ENCODE assay signal across 10 mouse cellular contexts in genomic region chrX:7764657-7765280, GRCm38 (mm10). TPM values are rescaled to one million over a fixed set of nuclear protein-coding genes. Genes with fewer than 3 reads are reported as not detected.
A peak's percentile ranks its signal among the peaks of the same experiment; 100 is the strongest.
DNase-seq lines count a peak whose midpoint lies in the region; ATAC-seq and TF ChIP-seq lines count a peak whose summit lies in the region.
"Had no signal": no experiment of that assay in that cellular context is flagged by ENCODE, and none has a peak within 500 bp of the region (broad histone marks: within the 10 kb centered on the region; RNA-seq: fewer than 3 reads in every experiment).

No protein-coding gene starts in this region.

- no peak for ATAC-seq in hindbrain, embryonic 13.5 days (ENCODE audit: low FRiP score)
- no peak for ATAC-seq in midbrain, embryonic 13.5 days
- no peak for ATAC-seq in megakaryocyte-erythroid progenitor cell, adult 5-6 weeks (replicated peaks; ENCODE audit: low FRiP score, low TSS enrichment, poor library complexity, severe bottlenecking)

- peak overlapping the region; percentile 78 for H3K9ac ChIP-seq in hindbrain, embryonic 13.5 days
- peak overlapping the region; percentile 75 for H3K9ac ChIP-seq in midbrain, embryonic 13.5 days (replicated peaks)

- H3K4me1 ChIP-seq in kidney, adult 2 months (ENCODE audit: control insufficient read depth, insufficient read depth, low read length) = peaks cover 3% of the 10 kb centered on the region; the same call in 1 of the 2 replicates
- peaks cover 30% of the 10 kb centered on the region for H3K4me1 ChIP-seq in hindbrain, embryonic 13.5 days (replicated peaks)
- peaks cover 27% of the 10 kb centered on the region for H3K4me1 ChIP-seq in midbrain, embryonic 13.5 days (replicated peaks)

- H3K27me3 ChIP-seq in kidney, adult 2 months (replicated peaks; ENCODE audit: control insufficient read depth, insufficient read depth, low read length) = no peaks in the 10 kb centered on the region
- no peaks in the 10 kb centered on the region for H3K27me3 ChIP-seq in hindbrain, embryonic 13.5 days
- H3K27me3 ChIP-seq in midbrain, embryonic 13.5 days = no peaks in the 10 kb centered on the region
- H3K27me3 ChIP-seq: Patski had no signal

- no peak for DNase-seq in kidney, adult 2 months
- no peak for DNase-seq in kidney, postnatal 10 days
- peak; percentile 92 for DNase-seq in ZHBTc4 (ENCODE audit: low read depth, low spot score)
- DNase-seq in cerebellum, adult 11 months = no peak
- DNase-seq in layer of hippocampus, adult 18-20 months (ENCODE audit: low spot score in 2 of 2) = no peak

- TF ChIP-seq CTCF in kidney, adult 2 months (conservative IDR thresholded peaks at IDR 0.05; ENCODE audit: insufficient read depth, insufficient read length, low read depth, low read length) = no peak

- WGBS in kidney, adult 2 months = 28% methylated on average over 9 of the region's 9 CpGs
- WGBS in hindbrain, embryonic 13.5 days = 10% methylated on average over 9 of the region's 9 CpGs
- 18% methylated on average over 9 of the region's 9 CpGs for WGBS in midbrain, embryonic 13.5 days

- TF ChIP-seq POLR2A in kidney, adult 2 months (IDR thresholded peaks at IDR 0.05; ENCODE audit: low read depth, low read length) = no peak

- no peaks in the 10 kb centered on the region for H3K9me3 ChIP-seq in hindbrain, embryonic 13.5 days
- no peaks in the 10 kb centered on the region; the same call in 1 of the 2 replicates for H3K9me3 ChIP-seq in midbrain, embryonic 13.5 days

- no peaks in the 10 kb centered on the region for H3K36me3 ChIP-seq in kidney, adult 2 months (ENCODE audit: control insufficient read depth, insufficient read depth, low read length)
- H3K36me3 ChIP-seq in hindbrain, embryonic 13.5 days = peaks cover 26% of the 10 kb centered on the region
- peaks cover 23% of the 10 kb centered on the region for H3K36me3 ChIP-seq in midbrain, embryonic 13.5 days

- peak overlapping the region; percentile 66 for H3K4me2 ChIP-seq in hindbrain, embryonic 13.5 days
- H3K4me2 ChIP-seq in midbrain, embryonic 13.5 days (replicated peaks) = peak overlapping the region; percentile 72

- peak overlapping the region; percentile 9; the same call in 1 of the 2 replicates for H3K4me3 ChIP-seq in kidney, adult 2 months (ENCODE audit: insufficient read depth, low read depth, low read length)
- peak overlapping the region; percentile 60 for H3K4me3 ChIP-seq in hindbrain, embryonic 13.5 days
- peak overlapping the region; percentile 65 for H3K4me3 ChIP-seq in midbrain, embryonic 13.5 days (replicated peaks)

- H3K27ac ChIP-seq in kidney, adult 2 months (ENCODE audit: insufficient read depth, low read depth, low read length) = no peak overlapping the region
- H3K27ac ChIP-seq in hindbrain, embryonic 13.5 days = no peak overlapping the region
- H3K27ac ChIP-seq in midbrain, embryonic 13.5 days = no peak overlapping the region

RNA-seq across cellular contexts. Expression of gene Tfe3, which starts 2.4 kb away (rescaled TPM):
- 18.8 and 20.1 TPM in 2 replicates for polyA plus RNA-seq in kidney, adult 2 months (2012; rRNA removed)
- 24.8 and 25.5 TPM in 2 replicates for polyA plus RNA-seq in hindbrain, embryonic 13.5 days (2015; fragmentation: Nextera tagmentation; extraction: Ambion mirVana)
- polyA plus RNA-seq in midbrain, embryonic 13.5 days (2015; fragmentation: Nextera tagmentation; extraction: Ambion mirVana) = 25.3 and 30.4 TPM in 2 replicates
- 33.5 and 36.5 TPM in 2 replicates for total RNA-seq in megakaryocyte-erythroid progenitor cell, adult 5-6 weeks (2014; fragmentation: Nextera tagmentation)
- 10.4 and 15.0 TPM in 2 replicates for total RNA-seq in megakaryocyte-erythroid progenitor cell, adult 5-6 weeks (2017)
- 10 to 100 TPM; 33.7 to 38.7 TPM for total RNA-seq in layer of hippocampus, adult 18-20 months (2021)

RNA-seq across cellular contexts. Expression of gene Ccdc120, which starts 14.1 kb away (rescaled TPM):
- polyA plus RNA-seq in kidney, adult 2 months (2012; rRNA removed) = 8.3 and 14.1 TPM in 2 replicates
- 53.9 and 55.5 TPM in 2 replicates for polyA plus RNA-seq in hindbrain, embryonic 13.5 days (2015; fragmentation: Nextera tagmentation; extraction: Ambion mirVana)
- polyA plus RNA-seq in midbrain, embryonic 13.5 days (2015; fragmentation: Nextera tagmentation; extraction: Ambion mirVana) = 46.0 and 51.0 TPM in 2 replicates
- 0.74 and 2.3 TPM in 2 replicates for total RNA-seq in megakaryocyte-erythroid progenitor cell, adult 5-6 weeks (2014; fragmentation: Nextera tagmentation)
- total RNA-seq in megakaryocyte-erythroid progenitor cell, adult 5-6 weeks (2017) = 1.4 and 2.2 TPM in 2 replicates
- total RNA-seq in layer of hippocampus, adult 18-20 months (2021) = 10 to 100 TPM; 17.6 to 21.5 TPM
- total RNA-seq: neutrophil, adult 5-6 weeks had no signal

RNA-seq across cellular contexts. Expression of gene Gripap1, which starts 24.8 kb away (rescaled TPM):
- 25.5 and 30.3 TPM in 2 replicates for polyA plus RNA-seq in kidney, adult 2 months (2012; rRNA removed)
- polyA plus RNA-seq in hindbrain, embryonic 13.5 days (2015; fragmentation: Nextera tagmentation; extraction: Ambion mirVana) = 73.9 and 77.7 TPM in 2 replicates
- 76.5 and 81.7 TPM in 2 replicates for polyA plus RNA-seq in midbrain, embryonic 13.5 days (2015; fragmentation: Nextera tagmentation; extraction: Ambion mirVana)
- 64.4 and 98.4 TPM in 2 replicates for total RNA-seq in megakaryocyte-erythroid progenitor cell, adult 5-6 weeks (2014; fragmentation: Nextera tagmentation)
- 78.9 and 102 TPM in 2 replicates for total RNA-seq in megakaryocyte-erythroid progenitor cell, adult 5-6 weeks (2017)
- 100 to 1,000 TPM in 1 of 2 experiments, 10 to 100 TPM in 1; 95.3 to 105 TPM for total RNA-seq in layer of hippocampus, adult 18-20 months (2021)

RNA-seq across cellular contexts. Expression of gene Praf2, which starts 36.5 kb away (rescaled TPM):
- polyA plus RNA-seq in kidney, adult 2 months (2012; rRNA removed) = 33.8 and 40.9 TPM in 2 replicates
- 113 TPM in 2 replicates for polyA plus RNA-seq in hindbrain, embryonic 13.5 days (2015; fragmentation: Nextera tagmentation; extraction: Ambion mirVana)
- 110 and 111 TPM in 2 replicates for polyA plus RNA-seq in midbrain, embryonic 13.5 days (2015; fragmentation: Nextera tagmentation; extraction: Ambion mirVana)
- 4.9 and 8.1 TPM in 2 replicates for total RNA-seq in megakaryocyte-erythroid progenitor cell, adult 5-6 weeks (2014; fragmentation: Nextera tagmentation)
- 1.4 and 6.6 TPM in 2 replicates for total RNA-seq in megakaryocyte-erythroid progenitor cell, adult 5-6 weeks (2017)
- 100 to 1,000 TPM in 1 of 2 experiments, 10 to 100 TPM in 1; 97.3 to 100 TPM for total RNA-seq in layer of hippocampus, adult 18-20 months (2021)

RNA-seq across cellular contexts. Expression of gene Gm45208, which starts 42.7 kb away (rescaled TPM):
- 0.23 and 0.28 TPM in 2 replicates for polyA plus RNA-seq in kidney, adult 2 months (2012; rRNA removed)
- polyA plus RNA-seq in hindbrain, embryonic 13.5 days (2015; fragmentation: Nextera tagmentation; extraction: Ambion mirVana) = 0.60 TPM in 1 of 2 replicates, not detected in the other
- not detected in 2 replicates for polyA plus RNA-seq in midbrain, embryonic 13.5 days (2015; fragmentation: Nextera tagmentation; extraction: Ambion mirVana)
- total RNA-seq in megakaryocyte-erythroid progenitor cell, adult 5-6 weeks (2014; fragmentation: Nextera tagmentation) = not detected in 2 replicates
- total RNA-seq in megakaryocyte-erythroid progenitor cell, adult 5-6 weeks (2017) = not detected in 2 replicates
- under 1 TPM in 1 of 2 experiments, not detected in 1; 0.41 TPM for total RNA-seq in layer of hippocampus, adult 18-20 months (2021)
- polyA plus RNA-seq: Patski had no signal

Comparison
In these comparisons a context has a peak if more than half of its experiments do, and no peak if none do; other contexts are left out.
1. H3K4me3 ChIP-seq: peak in every context shown above with its lines; median percentile 65 in midbrain, embryonic 13.5 days; 60 in hindbrain, embryonic 13.5 days; 9 in kidney, adult 2 months.